Mouse (Mus musculus) adrenal gland, postnatal 25 days (tissue): ENCODE data around the gene Arhgap20. TPM values are rescaled to one million over a fixed set of nuclear protein-coding genes. Genes with fewer than 3 reads are reported as not detected.

ENCODE experiments used
- DNase-seq: peaks from one replicate; pipeline ENCODE4 v3.0.0; 2021; ENCODE audit warnings: mixed read lengths
- long read RNA-seq: library from polyadenylated mRNA; stranded (forward); transcript quantifications from one replicate; pipeline ENCODE4 v2.0.0, GENCODE M21; 2021
- total RNA-seq: library from RNA; stranded (reverse); gene quantifications from 2 replicates; pipeline ENCODE4 v1.2.3, GENCODE M21; 2021

The Arhgap20 gene
- 2.3 and 4.1 TPM in 2 replicates for total RNA-seq
- long read RNA-seq, partial matches to known transcripts, result 0 of 1 reads
- long read RNA-seq, other reads (novel, unspliced or antisense), result 1 of 1 reads

DNA sequence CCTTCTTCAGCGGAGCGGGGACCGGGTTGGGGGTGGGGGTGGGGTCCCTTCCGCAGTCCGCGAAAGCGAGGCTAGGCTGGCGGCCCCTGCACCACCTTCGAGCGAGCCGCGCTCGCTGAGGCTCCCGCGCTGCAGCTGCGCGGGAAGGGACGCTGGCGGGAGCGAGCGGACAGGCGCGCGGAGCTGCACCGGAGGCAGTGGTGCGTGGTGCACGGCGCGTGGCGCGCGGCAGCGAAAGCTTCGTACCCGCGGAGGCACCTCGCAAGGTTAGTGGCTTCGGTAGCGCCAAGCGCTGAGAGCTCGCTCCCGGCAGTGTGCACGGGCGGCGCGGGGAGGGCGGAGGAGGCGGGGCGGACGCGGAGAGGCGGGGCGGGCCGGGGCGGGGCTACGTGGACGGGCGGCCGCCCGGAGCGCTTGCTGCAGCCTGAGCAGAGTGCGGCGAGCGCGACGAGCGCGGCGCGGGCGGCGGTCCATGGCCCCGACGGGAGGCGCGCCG, at the start of gene Arhgap20:
Gene Arhgap20 (plus strand): TSS at position 417 of the 496 bp plus-strand sequence.
- DNase-seq, result peak; percentile 87

DNA sequence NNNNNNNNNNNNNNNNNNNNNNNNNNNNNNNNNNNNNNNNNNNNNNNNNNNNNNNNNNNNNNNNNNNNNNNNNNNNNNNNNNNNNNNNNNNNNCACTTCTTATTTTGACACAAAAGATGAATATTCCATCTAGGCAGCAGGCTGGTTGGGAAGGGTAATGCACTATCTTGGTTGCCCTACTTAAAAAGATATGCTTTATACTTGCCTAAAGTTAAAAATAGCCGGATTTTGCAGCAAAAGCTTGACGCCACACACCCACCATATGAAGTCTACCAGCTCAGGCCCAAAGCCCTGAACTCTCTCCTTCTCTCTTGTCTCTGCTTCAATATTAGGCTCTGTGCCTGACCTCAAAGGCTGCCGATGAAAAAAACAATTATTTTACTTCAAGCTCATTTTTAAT, 46.3 kb upstream of the Arhgap20 start:
- DNase-seq, result no peak

DNA sequence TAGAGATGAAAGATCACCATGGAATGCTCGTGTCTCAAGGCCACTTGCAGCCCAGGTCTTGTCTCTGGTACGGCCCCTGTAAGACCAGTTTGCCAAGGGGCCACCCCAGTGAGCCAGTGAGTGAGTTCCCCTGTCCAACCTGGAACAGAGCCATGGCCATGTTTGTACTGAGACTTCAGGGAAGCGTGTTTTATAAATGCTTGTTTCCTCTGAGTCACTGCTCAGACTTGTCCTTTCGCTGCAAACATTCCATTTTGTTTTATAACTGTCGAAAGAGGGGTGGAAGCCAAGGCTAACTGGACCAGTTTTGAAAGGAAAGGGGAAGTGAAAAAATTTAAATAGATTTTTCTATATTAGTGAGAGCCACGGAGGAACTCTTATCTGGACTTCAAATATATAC, 37.2 kb upstream of the Arhgap20 start:
- peak; percentile 61 for DNase-seq

DNA sequence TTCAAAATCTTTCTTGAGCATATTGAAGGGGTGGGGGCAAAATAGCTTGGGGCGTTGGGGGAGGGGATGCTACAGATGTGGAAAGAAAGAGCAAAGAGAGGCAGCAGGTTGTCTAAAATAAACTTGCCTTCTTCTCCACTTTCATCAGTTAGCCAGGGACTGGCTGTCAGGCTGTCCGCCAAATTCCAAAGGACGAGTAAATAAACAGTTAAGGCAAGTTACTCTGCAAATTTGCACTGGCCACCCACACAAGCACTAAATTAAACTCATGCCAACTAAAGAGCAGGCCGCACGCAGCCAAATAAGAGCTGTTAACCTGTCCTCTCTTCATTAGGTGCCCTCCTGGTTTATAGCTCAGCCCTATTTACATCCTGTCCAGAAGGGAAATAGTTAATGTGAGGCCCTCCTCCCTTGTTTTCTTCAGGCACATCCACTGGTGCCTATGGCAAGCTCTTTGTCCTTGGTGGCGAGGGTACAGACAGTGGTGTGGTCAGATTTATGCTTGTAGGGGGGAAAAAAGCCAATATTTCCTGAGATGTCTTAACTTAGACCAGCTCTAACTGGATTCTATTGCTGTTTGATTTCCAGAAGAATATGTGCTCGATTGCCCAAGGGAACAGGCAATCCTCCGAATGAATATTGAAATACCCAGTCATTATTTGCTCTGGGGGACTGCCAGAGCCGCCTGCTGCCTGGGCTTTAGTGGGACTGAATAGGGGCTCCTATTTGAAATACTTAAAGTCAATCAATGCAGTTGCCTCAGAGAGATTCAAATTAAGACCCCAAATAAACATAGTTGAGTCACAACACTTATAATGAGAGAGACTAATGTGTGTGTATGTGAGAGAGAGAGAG, 29.7 kb upstream of the Arhgap20 start:
- no peak for DNase-seq

DNA sequence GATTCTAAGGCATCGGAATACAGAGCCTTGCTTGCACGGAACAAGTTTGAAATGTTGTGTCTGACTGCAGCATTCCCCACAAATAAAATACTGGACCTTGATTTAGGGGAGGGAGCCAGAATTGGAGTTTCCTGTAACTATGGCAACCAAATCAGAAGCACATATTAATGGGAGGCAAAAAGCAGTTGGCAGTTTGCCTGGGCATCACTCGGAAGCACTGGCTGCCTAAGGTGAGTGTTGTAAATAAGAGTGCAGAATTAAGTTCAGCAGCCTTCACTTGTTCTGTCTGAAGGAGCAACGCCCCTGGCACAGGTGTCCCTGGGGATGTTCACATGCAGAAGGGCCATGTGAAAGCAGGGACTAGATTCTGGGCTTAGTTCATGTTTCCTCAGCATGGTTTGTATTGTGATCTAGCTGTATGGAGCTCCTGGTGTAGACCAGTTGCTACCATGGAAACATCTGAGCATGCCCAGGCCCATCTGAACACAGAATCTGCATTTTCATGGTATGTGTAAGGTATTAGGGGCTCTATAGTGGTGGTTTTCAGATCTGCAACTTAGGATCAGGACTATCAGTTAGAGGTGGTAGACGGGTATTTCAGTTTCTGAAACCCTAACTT, 28.3 kb upstream of the Arhgap20 start:
- no peak for DNase-seq

DNA sequence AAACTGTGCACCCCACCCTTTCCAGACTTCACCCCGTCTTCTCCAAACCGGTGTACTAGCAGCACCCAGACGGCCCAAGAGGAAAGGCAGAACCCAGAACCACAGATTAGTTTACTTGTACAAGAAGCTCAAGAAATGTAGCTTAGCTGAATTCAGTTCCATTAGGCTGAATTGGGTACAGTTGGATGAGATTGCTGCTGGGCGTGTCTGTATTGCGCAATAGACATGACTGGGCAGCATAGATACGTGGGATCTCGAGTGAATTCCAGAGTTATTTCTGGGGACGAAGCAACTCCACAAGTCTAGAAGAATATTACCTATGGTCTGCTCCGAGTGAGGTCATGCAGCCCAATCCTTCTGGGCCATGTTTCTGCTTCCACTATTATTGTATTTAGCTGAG, 26.8 kb upstream of the Arhgap20 start:
- no peak for DNase-seq

DNA sequence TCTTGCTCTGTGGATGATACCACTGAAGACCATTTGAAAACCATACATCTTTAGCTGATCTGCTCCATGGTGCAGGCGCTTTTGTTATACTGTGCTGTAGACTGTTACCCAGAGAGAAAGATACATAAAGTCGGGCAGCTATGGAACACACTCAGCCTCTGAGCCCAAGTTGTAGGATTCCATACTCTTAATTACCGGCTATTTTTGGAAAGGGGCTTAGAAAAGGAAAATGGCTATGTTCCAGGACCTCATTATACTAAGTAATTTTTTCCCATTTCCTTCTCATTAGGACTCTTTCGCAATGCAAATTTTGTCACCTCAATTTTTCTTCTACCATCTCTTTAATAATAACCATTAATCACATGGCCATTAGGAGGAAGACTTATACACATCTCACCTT, 25.3 kb upstream of the Arhgap20 start:
- DNase-seq, result no peak

DNA sequence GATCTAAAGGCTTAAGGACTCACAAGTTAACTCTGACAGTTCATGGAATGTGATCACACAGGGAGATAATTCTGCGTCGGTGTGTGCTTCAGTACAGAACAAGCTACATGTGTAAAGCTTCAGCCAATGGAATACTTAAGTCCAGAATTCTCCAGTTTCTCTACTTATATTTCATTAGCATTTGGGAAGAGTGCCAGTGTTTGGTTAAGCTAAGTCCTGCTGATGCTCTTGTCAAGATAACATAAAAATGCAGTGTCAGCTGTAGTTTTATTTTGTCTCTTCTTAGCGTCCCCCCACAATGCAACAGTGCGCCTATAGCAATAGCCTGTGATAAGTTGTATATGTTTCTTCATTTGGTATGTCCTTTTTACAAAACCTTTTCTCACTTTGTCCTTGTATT, 15.0 kb upstream of the Arhgap20 start:
- no peak for DNase-seq

DNA sequence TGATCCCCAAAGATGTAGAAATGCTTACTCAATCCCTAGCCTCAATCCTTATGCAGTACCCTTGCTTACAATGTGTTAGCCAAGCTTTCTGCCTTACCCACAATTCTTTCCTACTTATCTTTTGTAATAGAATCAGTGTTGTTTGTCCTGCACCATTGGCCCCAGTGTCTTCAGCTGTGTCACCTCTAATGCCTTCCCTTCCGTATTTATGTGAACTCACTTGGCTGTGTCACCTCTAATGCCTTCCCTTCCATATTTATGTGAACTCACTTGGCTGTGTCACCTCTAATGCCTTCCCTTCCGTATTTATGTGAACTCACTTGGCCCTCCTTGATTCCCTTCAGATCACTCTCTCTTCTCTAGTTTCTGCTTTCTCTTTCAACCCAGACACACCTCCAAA, 4.1 kb upstream of the Arhgap20 start:
- no peak for DNase-seq

DNA sequence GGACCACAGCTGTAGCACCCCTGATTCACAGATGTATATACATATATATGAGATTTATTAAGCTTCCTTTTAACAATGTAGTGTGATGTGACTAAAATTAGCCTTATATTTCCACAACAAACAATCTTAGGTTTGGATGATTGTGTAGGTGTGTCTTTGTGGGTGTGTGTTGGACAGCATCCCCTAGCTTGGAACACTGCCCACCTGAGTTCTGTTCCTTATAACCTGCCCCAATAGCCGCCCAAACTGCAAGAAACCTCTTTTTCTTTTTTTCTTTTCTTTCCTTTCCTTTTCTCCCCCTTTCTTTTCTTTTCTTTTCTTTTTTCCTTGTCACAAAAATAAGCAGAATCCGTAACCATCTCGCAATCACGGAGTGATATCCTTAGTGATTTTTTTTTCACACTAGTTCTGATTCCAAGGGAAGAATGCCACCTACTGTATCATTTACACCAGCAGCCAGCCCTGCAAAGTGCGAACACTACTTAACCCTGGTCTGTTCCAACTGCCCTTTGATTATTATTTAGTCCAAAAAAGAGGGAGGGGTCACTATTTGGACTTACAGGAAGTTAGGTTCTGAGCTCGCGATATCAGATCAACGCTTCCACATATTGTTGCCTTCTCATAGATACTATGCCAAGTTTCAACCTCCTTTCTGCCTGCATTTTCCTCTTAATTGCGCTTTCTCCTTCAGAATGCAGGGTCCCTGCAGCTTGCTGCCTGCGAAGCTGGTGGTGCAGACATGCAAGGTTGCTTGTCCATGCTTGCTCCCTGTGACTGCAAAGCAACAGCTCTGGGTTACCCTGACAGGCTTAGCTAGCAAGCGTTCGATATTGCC, 879 bp upstream of the Arhgap20 start:
- no peak for DNase-seq

DNA sequence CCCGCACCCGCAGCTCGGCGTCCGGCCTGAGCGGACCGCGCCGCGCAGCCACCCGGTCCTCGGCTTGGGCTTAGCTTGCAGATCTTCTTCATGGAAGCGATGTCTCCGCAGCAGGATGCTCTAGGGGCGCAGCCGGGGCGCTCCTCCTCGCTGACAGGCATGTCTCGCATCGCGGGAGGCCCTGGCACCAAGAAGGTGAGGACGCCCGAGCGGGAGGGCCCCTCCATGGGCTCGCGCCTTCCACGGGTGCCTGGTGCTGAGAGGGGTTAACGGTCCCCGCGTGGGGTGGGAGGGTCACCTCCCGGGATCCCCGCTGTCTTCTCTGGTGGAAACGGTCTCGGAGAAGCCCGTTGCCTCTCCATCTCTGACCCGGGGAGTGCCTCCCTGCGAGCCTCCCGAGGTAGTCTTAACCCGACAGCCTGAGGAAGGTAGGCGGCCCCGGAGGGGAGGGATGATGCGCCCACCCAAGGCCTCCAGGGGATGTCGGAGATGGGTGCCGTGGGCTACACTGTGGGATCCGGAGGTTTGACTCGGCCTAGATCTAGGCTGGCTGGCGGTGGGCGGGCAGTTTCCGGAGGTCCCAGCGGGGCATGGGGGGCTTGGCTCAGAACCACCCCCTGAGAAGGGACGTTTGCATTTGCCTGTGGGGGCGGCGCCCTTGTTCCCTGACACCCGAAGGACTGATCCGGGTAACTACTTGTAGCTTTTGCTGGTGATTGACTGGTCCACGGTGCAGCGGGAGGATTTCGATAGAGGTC, 459 bp downstream of the Arhgap20 start:
- peak; percentile 26 for DNase-seq

DNA sequence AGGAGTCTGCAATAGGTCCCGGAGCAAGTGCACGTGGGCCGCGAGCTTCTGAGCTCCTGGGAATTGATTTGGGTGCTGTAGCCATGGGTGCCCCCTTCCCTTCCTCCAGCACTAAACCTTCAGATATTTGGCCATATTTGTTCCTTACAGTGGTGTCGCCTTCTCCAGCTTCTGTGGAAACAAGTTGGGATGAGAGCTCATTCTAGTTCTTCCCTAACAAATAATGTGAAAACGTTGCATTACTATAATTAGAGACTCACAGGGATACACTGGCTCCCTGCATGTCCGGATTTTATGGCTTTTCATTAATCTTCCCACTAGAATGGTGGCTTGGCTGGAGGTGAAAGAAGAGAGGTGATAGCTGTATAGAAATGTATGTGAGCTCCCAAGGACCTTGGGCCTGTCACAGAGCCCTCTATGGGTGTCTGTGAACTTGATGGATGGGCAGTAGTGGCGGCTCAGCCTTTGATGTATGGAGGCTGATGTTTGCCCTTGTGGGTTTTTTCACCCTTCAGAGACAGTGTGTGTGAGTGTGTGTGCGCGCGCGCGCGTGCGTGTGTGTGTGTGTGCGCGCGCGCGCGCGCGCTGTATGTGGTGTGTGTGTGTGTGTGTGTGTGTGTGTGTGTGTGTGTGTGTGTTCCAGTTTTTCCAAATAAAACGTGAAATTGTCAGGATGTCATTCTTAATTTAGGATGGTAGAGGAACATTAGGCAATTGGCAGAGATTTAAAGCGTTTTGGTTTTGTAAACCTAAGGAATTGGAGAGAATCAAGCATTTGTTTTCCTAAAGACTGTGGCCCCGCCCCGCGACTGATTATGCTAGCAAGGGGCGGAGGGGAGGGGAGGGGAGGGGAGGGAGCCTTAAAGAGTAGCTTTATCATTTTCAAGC, 1.3 kb downstream of the Arhgap20 start:
- peak; percentile 15 for DNase-seq

DNA sequence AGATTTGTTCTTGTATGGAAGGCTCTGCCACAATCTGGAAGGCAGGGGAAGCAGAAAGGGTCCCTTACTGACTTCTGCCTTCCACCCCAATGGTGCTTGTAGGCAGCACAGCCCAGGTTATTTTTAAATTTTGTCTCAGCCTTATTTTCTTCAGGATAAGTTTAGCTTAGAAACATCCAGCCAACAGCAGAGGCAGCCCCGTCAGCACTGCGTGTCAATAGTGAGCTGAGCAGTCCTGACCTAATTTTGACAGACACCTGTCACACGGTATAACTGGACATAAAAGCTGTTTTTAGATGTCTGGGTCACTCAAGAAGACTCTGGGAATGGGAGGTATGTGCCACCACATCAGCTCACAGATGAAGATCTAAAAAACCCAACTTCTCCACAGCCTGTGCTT, 9.1 kb downstream of the Arhgap20 start:
- DNase-seq, result no peak

DNA sequence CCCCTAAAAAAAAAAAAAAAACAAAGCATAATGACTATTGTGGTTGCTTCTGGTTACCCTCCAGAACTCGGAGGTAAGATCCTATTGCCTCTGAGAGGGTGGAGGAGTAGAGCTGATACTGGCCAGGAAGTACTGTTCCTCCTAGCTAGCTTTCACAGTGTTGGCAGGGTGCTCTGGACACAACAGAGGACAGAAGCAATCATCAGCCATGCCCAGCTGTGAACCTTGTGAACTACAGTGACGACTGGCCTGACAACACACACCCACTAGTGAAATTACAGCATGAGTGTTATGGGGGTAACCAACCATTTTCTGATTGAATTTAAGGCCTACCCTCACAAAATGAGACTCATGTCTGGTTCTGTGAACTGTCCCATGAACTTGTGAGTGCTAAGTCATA, 11.3 kb downstream of the Arhgap20 start:
- DNase-seq, result no peak

DNA sequence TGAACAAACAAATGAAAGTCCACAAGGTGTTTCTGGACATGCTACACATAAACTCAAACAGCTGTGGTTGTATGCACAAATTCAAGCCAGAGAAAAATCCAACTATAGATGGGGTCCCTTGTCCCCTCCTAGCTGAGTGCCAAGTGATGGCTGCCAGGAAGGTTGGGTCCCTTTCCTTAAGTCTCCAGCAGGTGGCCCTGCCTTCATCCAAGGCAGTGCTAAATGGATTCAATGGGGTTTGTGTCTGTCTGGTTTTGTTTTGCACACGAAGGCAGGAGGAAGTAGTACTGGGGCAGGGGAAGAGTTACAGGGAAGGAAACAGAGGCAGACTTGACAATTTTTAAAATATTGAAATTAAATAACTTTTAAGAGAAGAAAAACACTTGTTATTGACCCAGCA, 12.0 kb downstream of the Arhgap20 start:
- peak; percentile 11 for DNase-seq

DNA sequence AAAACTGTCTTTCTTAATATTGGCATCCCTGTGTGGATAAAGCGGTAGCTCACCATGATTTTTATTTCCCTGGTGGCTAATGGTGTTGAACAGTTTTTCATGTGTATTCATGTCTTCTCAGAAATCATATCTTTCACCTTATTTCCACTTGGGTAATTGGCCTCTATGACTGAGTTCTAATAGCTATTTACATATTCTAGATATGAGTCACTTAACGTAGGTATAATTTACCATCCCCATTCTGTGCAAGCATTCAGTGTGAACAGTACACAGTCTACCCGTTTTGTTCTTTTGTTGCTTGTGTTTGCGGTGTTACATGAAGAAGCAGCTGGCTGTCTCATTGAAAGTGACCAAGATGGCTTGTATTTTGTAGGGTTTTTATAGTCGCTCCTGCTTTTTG, 14.1 kb downstream of the Arhgap20 start:
- DNase-seq, result no peak

DNA sequence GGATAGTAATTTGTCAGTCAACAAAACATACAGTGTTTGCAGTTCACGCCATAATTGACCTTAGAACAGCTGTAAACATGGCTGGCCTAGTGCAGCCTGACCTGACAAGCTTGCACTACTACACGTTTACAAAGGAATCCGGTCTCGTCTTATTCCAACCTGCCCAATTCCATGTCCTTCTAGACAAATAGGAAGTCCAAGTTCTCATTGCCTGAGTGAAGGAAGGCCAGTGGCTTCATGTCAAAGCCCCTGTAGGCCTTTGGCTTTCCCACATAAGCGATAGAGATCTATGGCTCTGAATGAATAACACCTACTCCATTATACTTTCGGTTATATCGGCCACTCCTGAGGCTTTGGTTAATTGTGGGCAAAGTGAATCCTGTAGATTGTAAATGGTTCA, 16.0 kb downstream of the Arhgap20 start:
- DNase-seq, result no peak

DNA sequence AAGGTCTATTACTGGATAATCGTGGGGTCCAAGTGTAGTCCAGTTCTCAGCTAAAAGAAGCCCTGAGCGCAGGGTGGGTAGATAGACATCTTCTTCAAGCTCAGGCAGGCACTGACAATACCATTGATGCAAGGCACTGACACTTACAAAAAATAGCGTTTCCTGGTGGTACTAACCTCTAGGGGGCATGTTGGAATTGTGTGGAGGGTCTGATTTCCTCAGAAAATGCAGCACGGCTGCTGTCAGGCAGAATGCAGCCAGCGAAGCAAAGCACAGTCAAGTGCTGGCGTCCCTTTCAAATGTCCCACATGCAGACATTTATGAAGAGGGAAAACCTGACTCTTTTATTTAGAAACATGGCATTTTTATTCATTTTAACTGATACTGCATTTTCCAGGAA, 22.2 kb downstream of the Arhgap20 start:
- DNase-seq, result no peak

DNA sequence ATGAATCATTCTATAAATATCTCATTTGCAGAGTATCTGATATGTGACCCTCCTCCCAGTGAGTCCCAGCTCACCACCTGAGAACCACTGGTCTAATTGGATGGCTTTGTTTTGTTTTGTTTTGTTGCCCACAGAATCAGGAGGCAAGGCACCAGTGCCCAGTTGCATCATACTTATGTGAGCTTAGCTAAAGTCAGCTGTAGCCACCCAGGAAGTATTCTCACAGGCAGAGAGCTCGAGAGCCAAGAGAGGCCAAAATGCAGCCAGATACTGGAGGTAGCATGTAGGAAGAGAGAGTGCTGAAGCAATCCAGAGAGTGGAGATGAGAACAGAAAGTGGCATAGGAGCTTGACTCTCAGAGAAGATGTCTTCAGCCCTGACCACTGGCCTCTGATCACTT, 23.3 kb downstream of the Arhgap20 start:
- no peak for DNase-seq

DNA sequence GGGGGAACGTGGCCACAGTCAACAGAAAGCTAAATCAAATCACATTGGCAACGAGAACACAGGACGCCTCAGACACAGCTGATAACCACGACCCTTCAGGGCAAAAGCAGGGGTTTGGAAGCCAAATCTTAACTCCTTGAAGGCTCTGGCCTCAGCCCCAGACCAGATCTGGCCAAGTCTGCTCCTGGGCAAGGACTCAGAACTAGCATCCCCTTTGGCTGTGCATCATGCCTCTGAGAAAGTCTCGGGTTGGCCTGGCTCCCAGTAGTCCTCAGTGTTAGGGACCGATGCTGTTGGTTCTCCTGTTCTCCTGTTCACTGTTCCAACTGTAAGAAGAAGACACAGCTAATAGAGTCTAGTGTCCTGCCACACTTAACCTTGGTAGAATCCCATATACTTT, 30.1 kb downstream of the Arhgap20 start:
- peak; percentile 23 for DNase-seq

DNA sequence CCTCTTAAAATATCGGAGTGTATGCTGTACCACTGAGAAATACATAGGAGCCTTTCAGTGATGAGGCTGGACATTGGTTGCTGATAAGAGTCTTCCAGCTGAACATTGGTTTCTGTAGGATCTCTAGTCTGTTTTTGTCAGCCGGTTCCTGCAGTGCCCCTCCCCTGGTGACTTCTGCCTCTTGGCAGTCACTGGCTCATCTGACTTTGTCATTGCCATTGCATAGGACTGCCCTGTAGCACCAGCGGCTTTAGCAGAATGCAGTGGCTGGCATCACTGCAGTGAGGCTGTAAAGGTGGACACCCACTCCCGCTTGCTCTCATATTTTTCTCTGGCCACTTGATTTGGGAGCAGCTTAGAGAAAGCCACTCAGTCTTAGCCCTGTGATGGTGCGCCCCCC, 33.1 kb downstream of the Arhgap20 start:
- no peak for DNase-seq
